Mouse (Mus musculus) spleen, adult 2 months (tissue): ENCODE measurements at regions not wholly inside any gene's neighbourhood (a gene's known extent, or its start where the extent isn't known, plus 50 kb on each side); places are given as distances from the start of the nearest gene placed in this dataset.

Experiments
- CTCF ChIP-seq: fragments of 200-500 bp; IDR thresholded peaks from 2 replicates; pipeline ENCODE4 v1.5.1; 2011; ENCODE audit warnings: mild to moderate bottlenecking, inconsistent platforms; ENCODE audit not compliant: insufficient read depth, insufficient read length, insufficient replicate concordance; ENCODE audit errors: extremely low read depth
- POLR2A ChIP-seq: fragments of 200-500 bp; IDR thresholded peaks from 2 replicates; pipeline ENCODE4 v1.6.1; 2011; ENCODE audit warnings: low read depth, low read length, inconsistent platforms

GRCm38 (mm10) chr8:26891881-26892280 lies 85.2 kb upstream of the Zfp703 start:
- TF ChIP-seq POLR2A (no peak), CTCF (no peak)
